Mouse (Mus musculus): ENCODE measurements at regions not wholly inside any gene's neighbourhood (a gene's known extent, or its start where the extent isn't known, plus 50 kb on each side); places are given as distances from the start of the nearest gene placed in this dataset.

DNA sequence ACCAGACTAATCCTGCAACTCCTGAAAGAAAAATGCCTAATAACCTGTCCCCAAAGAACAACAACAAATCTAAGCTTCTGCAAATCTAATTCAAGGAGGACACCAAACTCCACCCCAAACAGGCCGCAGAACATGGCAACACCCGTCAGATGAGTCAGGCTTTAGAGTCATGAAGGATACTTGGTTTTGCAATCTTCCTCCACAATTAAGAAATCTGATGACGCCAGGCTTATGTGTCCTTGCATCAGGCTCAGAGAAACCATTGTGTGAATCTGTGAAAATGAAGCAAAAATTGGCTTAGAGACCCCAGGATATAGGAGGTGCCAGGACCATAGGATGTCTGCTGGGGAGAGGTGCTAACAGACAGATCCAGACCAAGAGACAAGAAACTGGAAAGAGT, 352.6 kb downstream of the Slco4c1 start:
- Histone ChIP-seq H3K4me3 (ENCODE audit: insufficient read depth, low read depth, low read length) (no peak overlapping the region), H3K79me2 (ENCODE audit: control insufficient read depth, insufficient read depth, low read length) (no peaks in the 10 kb centered on the region), H3K27ac (replicated peaks; ENCODE audit: insufficient read depth, low read depth, low read length) (no peak overlapping the region), H3K9ac (ENCODE audit: low read depth, low read length) (no peak overlapping the region), H3K27me3 (ENCODE audit: control insufficient read depth, insufficient read depth, low read length) (no peaks in the 10 kb centered on the region), H3K36me3 (ENCODE audit: control insufficient read depth, insufficient read depth, low read length) (no peaks in the 10 kb centered on the region), H3K4me1 (ENCODE audit: control insufficient read depth, insufficient read depth, low read length) (no peaks in the 10 kb centered on the region)
- WGBS = 74% methylated on average over 3 of the region's 3 CpGs
- TF ChIP-seq POLR2A (IDR thresholded peaks at IDR 0.05; ENCODE audit: extremely low read depth, insufficient read depth, low read length) (no peak), CTCF (IDR thresholded peaks at IDR 0.05; ENCODE audit: low read depth, low read length) (no peak)
- peak; percentile 1 for DNase-seq (ENCODE audit: extremely low read depth, low read depth, low spot score)

DNA sequence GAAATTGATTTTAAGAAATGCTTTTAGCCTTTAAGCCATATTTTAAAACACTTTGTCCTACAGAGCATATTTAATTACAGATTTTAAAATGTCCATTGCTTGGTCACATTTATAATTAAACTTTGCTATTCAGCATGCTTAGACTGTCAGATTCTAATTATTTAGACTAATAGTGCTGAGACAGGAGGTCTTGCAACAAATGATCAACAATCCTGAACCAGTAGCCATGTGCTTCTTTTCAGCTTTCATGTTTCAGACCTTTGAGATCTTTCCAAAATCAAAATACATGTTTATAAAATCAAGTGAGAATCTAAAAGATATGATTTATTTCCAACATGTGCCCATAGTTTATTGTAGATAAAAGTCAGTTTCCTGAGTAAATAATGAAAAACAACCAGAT, 371.0 kb downstream of the Slco4c1 start:
- Histone ChIP-seq H3K27ac (replicated peaks; ENCODE audit: insufficient read depth, low read depth, low read length) (no peak overlapping the region), H3K36me3 (ENCODE audit: control insufficient read depth, insufficient read depth, low read length) (no peaks in the 10 kb centered on the region), H3K4me3 (ENCODE audit: insufficient read depth, low read depth, low read length) (no peak overlapping the region), H3K9ac (ENCODE audit: low read depth, low read length) (no peak overlapping the region), H3K4me1 (ENCODE audit: control insufficient read depth, insufficient read depth, low read length) (no peaks in the 10 kb centered on the region), H3K79me2 (ENCODE audit: control insufficient read depth, insufficient read depth, low read length) (no peaks in the 10 kb centered on the region), H3K27me3 (ENCODE audit: control insufficient read depth, insufficient read depth, low read length) (no peaks in the 10 kb centered on the region)
- TF ChIP-seq CTCF (IDR thresholded peaks at IDR 0.05; ENCODE audit: low read depth, low read length) (no peak), POLR2A (IDR thresholded peaks at IDR 0.05; ENCODE audit: extremely low read depth, insufficient read depth, low read length) (no peak)
- no peak for DNase-seq (ENCODE audit: extremely low read depth, low read depth, low spot score)

DNA sequence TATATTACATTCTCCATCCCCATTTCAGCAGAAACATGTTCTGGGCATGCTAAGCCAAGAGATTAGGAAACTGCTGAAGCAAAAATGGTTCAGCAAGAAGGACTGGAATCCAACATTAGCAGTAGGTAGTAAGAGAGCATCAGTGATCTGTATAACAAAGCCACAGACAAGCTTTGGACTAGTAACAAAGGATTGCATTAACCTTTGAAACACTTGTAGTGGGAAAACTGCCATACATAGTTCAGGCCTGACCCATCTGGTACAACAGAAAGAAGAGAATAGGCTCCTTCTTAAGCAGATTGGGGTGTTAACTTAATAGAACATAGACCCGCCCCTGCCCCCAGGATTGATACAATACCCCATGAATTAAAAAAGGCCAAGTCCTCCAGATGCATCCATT, 389.2 kb downstream of the Slco4c1 start:
- Histone ChIP-seq H3K27ac (replicated peaks; ENCODE audit: insufficient read depth, low read depth, low read length) (no peak overlapping the region), H3K27me3 (ENCODE audit: control insufficient read depth, insufficient read depth, low read length) (no peaks in the 10 kb centered on the region), H3K4me1 (ENCODE audit: control insufficient read depth, insufficient read depth, low read length) (no peaks in the 10 kb centered on the region), H3K4me3 (ENCODE audit: insufficient read depth, low read depth, low read length) (no peak overlapping the region), H3K79me2 (ENCODE audit: control insufficient read depth, insufficient read depth, low read length) (no peaks in the 10 kb centered on the region), H3K9ac (ENCODE audit: low read depth, low read length) (no peak overlapping the region), H3K36me3 (ENCODE audit: control insufficient read depth, insufficient read depth, low read length) (no peaks in the 10 kb centered on the region)
- WGBS = 61% methylated on average over 1 of the region's 1 CpGs
- no peak for DNase-seq (ENCODE audit: extremely low read depth, low read depth, low spot score)
- no peak for TF ChIP-seq CTCF (IDR thresholded peaks at IDR 0.05; ENCODE audit: low read depth, low read length)
- no peak for TF ChIP-seq POLR2A (IDR thresholded peaks at IDR 0.05; ENCODE audit: extremely low read depth, insufficient read depth, low read length)

GRCm38 (mm10) chr1:96450852-96451251, 421.1 kb downstream of the Slco4c1 start:
- WGBS = 26% methylated on average over 1 of the region's 1 CpGs
- DNase-seq (ENCODE audit: extremely low read depth, low read depth, low spot score) = no peak
- H3K4me3 ChIP-seq (ENCODE audit: insufficient read depth, low read depth, low read length) = no peak overlapping the region
- no peak for TF ChIP-seq POLR2A (IDR thresholded peaks at IDR 0.05; ENCODE audit: extremely low read depth, insufficient read depth, low read length)
- no peak for TF ChIP-seq CTCF (IDR thresholded peaks at IDR 0.05; ENCODE audit: low read depth, low read length)
- H3K27me3 ChIP-seq (ENCODE audit: control insufficient read depth, insufficient read depth, low read length) = no peaks in the 10 kb centered on the region
- H3K79me2 ChIP-seq (ENCODE audit: control insufficient read depth, insufficient read depth, low read length) = no peaks in the 10 kb centered on the region
- no peaks in the 10 kb centered on the region for H3K4me1 ChIP-seq (ENCODE audit: control insufficient read depth, insufficient read depth, low read length)
- no peak overlapping the region for H3K27ac ChIP-seq (replicated peaks; ENCODE audit: insufficient read depth, low read depth, low read length)
- no peak overlapping the region for H3K9ac ChIP-seq (ENCODE audit: low read depth, low read length)
- H3K36me3 ChIP-seq (ENCODE audit: control insufficient read depth, insufficient read depth, low read length) = no peaks in the 10 kb centered on the region

DNA sequence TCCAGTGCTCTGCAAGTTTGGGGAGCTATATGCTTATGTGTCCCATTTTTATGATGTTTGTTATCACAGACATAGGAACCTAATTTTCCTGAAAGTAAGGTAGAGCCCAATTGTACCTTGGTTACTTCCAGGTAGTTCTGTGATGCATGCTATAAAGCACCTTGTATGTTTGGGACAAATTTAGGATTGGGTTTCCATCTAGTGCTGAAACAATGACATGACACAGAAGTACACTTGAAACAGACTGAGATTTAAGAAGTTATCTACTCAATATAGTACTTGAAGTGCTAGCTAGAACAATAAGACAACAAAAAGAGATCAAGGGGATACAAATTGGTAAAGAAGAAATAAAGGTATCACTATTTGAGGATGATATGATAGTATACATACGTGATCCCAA, 426.8 kb downstream of the Slco4c1 start:
- no peak for DNase-seq (ENCODE audit: extremely low read depth, low read depth, low spot score)
- no peaks in the 10 kb centered on the region for H3K36me3 ChIP-seq (ENCODE audit: control insufficient read depth, insufficient read depth, low read length)
- no peaks in the 10 kb centered on the region for H3K4me1 ChIP-seq (ENCODE audit: control insufficient read depth, insufficient read depth, low read length)
- no peak overlapping the region for H3K9ac ChIP-seq (ENCODE audit: low read depth, low read length)
- no peaks in the 10 kb centered on the region for H3K79me2 ChIP-seq (ENCODE audit: control insufficient read depth, insufficient read depth, low read length)
- no peak for TF ChIP-seq POLR2A (IDR thresholded peaks at IDR 0.05; ENCODE audit: extremely low read depth, insufficient read depth, low read length)
- H3K27ac ChIP-seq (replicated peaks; ENCODE audit: insufficient read depth, low read depth, low read length) = no peak overlapping the region
- H3K27me3 ChIP-seq (ENCODE audit: control insufficient read depth, insufficient read depth, low read length) = no peaks in the 10 kb centered on the region
- WGBS = 91% methylated on average over 1 of the region's 1 CpGs
- H3K4me3 ChIP-seq (ENCODE audit: insufficient read depth, low read depth, low read length) = no peak overlapping the region

- TF ChIP-seq POLR2A (IDR thresholded peaks at IDR 0.05; ENCODE audit: extremely low read depth, insufficient read depth, low read length) (no peak), CTCF (IDR thresholded peaks at IDR 0.05; ENCODE audit: low read depth, low read length) (no peak)
- DNase-seq (ENCODE audit: extremely low read depth, low read depth, low spot score) = no peak
- H3K79me2 ChIP-seq (ENCODE audit: control insufficient read depth, insufficient read depth, low read length) = no peaks in the 10 kb centered on the region
- H3K36me3 ChIP-seq (ENCODE audit: control insufficient read depth, insufficient read depth, low read length) = no peaks in the 10 kb centered on the region
- no peak overlapping the region for H3K27ac ChIP-seq (replicated peaks; ENCODE audit: insufficient read depth, low read depth, low read length)
- no peaks in the 10 kb centered on the region for H3K27me3 ChIP-seq (ENCODE audit: control insufficient read depth, insufficient read depth, low read length)
- no peak overlapping the region for H3K9ac ChIP-seq (ENCODE audit: low read depth, low read length)
- no peaks in the 10 kb centered on the region for H3K4me1 ChIP-seq (ENCODE audit: control insufficient read depth, insufficient read depth, low read length)
- WGBS = 57% methylated on average over 2 of the region's 2 CpGs
- H3K4me3 ChIP-seq (ENCODE audit: insufficient read depth, low read depth, low read length) = no peak overlapping the region
These were observed 438.9 kb downstream of the Slco4c1 start for GRCm38 (mm10) chr1:96433057-96433456.

Measured in liver, adult 2 months (tissue).